Mouse (Mus musculus) CD8-positive naive resting alpha-beta T cell, adult 57 days (primary cell): Measurements from ENCODE around the gene C1qtnf7. TPM values are rescaled to one million over a fixed set of nuclear protein-coding genes. Genes with fewer than 3 reads are reported as not detected.

Experiments
- total RNA-seq: library from RNA; stranded (reverse); gene quantifications from one replicate; pipeline ENCODE4 v1.2.4, GENCODE M21; 2023

The C1qtnf7 gene
- total RNA-seq, result not detected

GRCm38 (mm10) chr5:43515401-43515976 lies at the start of gene C1qtnf7:
TSS of gene C1qtnf7 (plus strand) at chr5:43515538.

DNA sequence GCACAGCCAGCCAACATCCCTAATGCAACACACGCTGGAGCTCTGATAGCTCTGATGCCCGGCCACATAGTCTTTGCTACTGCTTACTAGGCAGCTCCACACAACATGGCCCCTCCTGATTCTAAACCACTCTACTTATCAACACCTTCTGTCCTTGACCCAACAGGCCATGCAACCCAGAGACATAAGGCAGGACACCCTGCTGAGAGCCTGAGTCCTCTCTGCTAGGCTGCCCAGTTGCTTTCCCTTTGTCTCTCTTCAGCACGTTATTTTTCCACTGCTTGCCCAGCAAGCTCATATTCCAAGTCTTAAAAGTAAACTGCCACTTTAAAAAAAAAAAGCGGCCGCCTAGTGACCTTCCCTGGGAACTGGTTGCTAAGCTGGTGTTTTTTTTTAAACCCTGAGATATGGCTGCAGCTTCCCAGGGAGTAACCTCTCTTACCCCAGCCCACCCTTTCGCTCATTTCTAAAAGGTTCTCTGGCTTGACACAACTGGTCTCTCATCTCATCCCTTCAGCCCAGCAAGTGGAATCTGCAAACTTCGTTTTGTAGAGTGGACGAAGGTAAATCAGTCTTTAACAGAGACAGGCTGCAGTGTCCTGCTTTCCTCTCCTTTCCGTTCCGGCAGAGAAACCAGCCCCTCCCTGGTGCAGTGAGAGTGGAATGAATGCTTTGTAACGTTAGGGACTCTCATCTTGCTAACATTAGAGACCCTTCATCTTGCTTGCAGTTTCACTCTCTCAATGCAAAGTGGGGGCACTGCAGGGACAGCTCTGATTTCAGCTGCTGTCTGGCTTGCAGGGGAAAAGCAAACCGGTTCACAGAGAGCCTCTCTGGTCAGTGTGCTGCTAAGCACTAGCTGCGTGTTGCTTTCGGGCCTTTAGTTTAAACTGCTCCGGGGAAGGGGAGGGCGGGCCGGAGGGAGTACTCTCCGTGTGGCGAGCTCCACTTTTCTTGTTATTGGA lies 146.9 kb downstream of the C1qtnf7 start, which contains the start of gene Cc2d2a:
Cc2d2a (plus strand) TSS at position 350 of the 965 bp plus-strand sequence.

Other genes starting within 250 kb of the C1qtnf7 start
- not detected for gene Cc2d2a, start 146.8 kb downstream of the C1qtnf7 start, total RNA-seq